Mouse (Mus musculus): ENCODE measurements at regions not wholly inside any gene's neighbourhood (a gene's known extent, or its start where the extent isn't known, plus 50 kb on each side); places are given as distances from the start of the nearest gene placed in this dataset.

DNA sequence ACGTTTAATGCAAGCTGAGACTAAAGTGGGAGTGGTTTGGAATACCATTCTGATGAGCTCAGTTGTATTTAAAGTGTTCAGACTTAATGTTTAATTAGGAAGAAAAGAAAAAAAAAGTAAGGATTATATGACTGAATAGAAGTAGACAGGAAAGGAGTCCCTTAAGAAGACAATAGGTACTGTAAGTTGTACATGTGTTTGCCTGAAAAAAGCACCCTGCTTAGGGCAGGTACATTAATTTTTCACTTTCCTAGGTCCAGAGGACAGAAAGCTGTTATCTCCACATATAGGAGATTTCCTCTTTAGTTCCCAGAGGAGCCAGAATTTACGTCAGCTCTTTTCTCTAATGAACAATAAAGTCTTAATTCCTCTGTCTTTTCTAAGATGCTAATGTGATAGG, 58.5 kb downstream of the Olfr987 start:
- no peak for DNase-seq (ENCODE audit: low read depth, low spot score)

DNA sequence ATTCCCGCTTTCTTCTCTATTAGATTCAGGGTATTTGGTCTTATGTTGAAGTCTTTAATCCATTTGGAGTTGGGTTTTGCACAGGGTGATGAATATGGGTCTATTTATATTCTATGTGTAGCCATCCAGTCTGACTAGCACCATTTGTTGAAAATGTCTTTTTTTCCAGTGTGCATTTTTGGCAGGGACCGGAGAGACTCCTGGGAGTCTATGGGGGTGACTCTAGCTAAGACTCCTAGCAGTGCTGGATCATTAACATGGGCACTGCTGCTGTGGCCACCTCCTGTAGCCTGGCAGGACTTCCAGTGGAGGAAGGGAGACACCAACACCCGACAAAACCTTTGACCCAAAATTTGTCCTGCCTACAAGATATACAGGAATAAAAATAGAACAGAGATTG, 61.0 kb downstream of the Olfr987 start:
- no peak for DNase-seq (ENCODE audit: low read depth, low spot score)

DNA sequence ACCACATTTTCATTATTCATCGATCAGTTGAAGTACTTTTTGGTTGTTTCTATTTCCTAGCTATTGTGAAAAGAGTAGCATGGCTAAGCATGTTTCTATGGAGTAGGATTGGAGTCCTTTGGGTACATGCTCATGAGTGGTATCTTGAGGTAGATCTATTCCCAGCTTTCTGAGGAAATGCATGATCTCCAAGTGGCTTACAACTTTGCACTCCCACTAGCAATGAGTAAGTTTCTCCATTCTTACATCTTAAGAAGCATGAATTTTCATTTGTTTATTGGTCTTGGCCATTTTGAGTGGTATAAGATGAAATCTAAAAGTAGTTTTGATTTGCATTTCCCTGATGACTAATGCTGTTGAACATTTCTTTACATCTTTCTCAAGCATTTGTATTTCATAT, 61.7 kb downstream of the Olfr987 start:
- no peak for DNase-seq (ENCODE audit: low read depth, low spot score)

DNA sequence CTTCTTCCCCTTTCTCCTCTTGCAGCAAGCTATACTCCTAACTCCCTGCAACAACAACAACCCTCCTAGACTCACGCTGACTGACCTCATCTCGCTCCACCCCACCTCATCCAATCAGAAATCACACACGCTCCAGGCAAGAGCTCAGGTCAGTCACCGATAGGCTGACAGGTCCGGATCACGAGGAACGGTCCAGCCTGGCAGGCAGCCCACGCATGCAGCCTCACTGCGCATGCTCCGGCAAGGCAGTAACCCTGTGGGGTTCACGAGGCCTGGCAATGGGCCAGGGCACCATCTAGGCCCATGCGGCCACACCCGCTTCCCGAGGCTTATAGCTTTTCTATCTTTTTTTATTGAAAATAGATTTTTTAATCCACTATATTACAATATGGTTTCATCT, 69.8 kb upstream of the Lrrc55 start:
- peak; percentile 54 for DNase-seq (ENCODE audit: low read depth, low spot score)

DNA sequence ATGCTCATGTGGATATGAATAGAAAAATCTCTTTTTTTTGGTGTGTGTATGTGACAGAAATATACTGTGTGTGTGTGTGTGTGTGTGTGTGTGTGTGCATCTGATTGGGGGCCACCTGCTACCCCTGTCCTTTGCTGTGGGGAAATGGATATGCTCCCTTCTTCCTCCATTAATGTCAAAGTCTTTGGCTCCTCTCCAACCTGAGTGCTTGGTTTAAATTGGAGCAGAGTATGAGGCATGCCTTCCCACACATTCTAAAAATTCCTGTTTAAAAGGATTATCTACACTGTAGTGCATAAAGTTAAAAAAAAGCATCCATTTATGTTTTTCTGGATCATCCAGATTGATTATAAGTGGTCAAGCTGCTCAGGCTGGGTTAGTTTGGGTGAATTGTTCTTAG, 68.7 kb upstream of the Lrrc55 start:
- no peak for DNase-seq (ENCODE audit: low read depth, low spot score)

DNA sequence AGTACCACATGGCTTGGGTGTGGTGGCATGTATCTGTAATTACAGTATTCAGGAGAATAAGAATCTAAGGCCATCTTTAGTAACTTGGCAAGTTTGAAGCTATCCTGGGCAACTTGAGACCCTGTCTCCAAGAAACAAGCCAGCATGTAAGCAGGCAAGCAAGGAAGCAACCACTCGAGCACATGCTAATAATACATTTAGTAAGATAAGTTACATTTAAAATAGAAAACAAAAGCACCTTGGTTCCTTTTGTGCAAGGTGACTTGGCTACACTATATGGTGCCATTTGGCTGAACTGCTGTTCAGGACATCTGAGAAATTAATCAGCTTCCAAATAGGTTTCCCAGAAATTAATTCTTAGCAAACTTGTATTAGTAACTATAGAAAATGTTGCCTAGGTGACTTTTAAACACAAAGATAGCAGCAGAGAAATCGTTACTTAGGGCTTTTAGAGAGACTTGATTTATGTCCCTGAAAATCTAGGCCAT, 68.1 kb upstream of the Lrrc55 start:
- DNase-seq (ENCODE audit: low read depth, low spot score), result no peak

DNA sequence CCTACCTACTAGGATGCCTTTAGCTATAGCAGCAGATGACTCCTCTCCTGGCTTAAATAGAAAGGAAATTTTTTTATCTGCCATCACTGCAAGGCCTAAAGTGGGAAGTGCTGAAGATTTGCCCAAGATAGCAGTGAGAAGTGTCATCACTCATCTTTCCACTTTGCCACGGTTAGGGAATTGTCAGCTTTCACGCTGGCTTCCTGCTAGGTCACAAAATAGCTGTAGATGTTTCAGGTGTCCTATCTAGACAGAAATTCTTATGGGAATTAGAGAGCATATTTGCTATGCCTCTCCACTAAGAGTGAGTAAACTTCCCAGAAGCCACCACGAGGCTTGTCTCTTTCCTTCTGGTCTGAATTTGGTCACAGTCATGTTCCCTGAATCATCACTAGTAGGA, 60.4 kb upstream of the Lrrc55 start:
- DNase-seq (ENCODE audit: low read depth, low spot score), result no peak

DNA sequence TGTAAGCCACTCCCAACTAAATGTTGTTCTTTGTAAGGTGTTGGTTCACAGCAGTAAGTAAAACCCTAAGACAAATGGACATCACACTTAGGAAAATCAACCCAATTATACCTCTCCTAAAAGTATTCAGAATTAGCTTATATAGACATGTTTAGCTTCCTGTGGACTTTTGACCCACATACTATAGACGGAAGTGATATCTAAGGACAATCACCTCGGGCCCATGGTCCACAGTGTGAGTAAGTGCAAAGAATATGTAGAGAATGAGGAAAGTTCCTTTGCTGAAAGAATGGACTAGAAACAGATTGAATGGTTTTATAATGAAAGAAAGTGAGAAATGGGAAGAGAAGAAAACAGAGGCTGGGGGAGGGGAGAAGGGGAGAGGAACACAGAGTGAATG, 58.6 kb upstream of the Lrrc55 start:
- DNase-seq (ENCODE audit: low read depth, low spot score), result no peak

DNA sequence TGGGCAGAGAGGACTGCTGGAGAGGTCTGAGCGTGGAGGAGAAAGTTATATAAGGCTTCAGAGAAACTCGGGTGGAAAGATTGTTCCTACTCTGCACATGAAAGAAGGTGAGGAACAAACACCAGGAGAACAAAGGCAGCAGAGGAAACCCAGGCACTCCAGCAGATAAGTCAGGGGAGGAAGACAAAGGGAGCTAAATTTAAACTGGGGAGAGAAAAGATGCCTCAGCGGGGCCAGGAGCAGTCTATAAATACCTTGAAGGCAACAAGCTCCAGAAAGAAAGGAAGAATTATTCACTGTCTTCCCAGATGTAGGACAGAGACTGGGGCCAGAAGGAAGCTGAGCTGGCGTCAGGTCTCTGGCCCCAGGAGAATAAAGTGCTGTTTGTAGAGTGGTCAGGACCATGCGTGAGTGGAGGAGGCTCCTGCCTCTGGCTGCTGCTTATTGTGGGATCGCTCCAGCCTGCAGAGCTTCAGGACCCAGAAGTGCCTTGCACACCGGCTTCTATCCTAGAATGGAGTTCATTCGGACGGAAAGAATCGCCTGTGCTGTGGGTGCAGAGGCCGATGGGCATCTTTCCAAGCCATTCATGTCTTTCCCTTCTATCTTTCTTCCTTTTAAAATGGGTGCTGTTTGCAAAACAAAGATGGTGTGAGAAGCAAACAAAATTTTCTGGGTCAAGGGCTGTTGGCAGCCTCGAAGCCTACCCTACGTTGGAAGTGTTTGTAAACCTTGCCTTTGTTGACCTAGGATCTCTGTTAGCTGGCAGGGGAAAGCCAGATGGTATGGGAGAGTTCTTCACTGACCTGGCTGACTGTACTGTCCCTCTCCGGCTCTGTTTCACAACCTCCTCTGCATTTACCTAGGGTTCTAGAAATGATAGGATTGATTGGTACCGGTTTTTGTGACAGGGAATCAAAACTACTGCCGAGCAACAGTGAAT, 55.6 kb upstream of the Lrrc55 start:
- peak; percentile 59 for DNase-seq (ENCODE audit: low read depth, low spot score)

DNA sequence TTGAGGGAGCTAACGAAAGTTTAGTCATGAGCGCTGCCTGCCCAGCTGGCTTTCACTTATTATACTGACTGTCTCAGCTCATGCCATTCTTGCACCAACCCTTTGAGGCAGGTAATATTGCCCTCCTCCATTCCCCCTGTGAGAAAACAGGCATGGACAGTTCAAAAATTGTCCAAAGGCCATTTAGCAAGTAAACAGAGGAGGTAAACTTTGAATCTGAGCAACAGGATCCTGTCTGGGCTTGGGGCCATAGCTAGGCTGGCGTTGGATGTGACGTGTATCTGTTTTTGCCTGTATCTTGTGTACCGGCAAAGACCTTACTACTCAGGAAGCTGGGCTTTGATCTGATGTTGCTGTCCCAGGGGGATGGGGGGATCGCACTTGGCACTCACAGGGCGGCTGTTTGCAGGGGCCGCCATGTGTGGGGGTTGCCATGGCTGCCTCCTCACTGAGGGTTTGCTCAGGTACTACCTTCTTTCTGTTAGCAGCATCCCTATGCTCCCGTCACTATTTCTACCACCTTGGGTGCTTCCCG, 53.1 kb upstream of the Lrrc55 start:
- no peak for DNase-seq (ENCODE audit: low read depth, low spot score)

Measured in R1 (cell line).